Mouse (Mus musculus) cerebellum, adult 18-20 months (tissue): Measurements from ENCODE around the gene Apba2.

Source experiments
- DNase-seq, 2 experiments: peaks; one replicate each; pipeline ENCODE4 v3.0.0; 2021

The Apba2 gene

DNA sequence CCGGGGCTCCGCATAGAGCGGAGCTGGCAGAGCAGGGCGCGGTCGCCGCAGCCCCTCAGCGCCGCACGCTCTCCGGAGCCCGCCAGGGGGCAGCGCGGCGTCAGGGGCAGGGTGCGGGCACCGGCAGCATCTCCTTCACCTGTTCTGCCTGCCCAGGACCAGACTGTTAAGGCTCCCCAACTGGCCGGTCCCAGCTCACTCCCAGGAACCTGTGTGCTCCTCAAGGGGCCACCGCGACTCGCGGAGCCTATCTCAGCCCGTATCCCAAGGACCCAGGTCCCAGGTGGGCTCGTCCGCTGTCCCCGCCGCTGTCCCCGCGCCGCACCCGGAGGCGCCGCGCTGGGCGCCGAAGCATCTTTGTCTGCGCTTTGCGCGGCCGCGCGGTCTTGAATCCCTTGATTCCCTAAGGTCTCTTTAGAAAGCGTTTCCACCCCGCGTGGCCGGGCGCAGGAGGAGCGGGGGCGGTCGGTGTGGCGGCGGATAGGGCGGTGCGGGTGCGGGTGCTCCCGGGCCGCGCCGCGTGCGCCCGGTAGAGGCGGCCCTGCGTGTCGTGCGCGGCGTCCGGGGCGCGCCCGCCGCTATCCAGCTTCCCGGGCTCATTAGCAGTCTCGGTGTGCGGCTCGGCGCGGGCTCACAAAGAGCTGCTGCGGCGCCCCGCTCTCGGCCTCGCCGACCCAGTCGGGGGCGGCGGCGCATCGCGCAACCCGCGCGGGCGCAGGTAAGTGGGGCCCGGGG, at the start of gene Apba2:
TSS of gene Apba2 (plus strand) at position 171 of the 735 bp plus-strand sequence.
- DNase-seq: peak; percentile 82 to 95

GRCm38 (mm10) chr7:64451861-64452382, 49.6 kb upstream of the Apba2 start:
- peak in 1 of 2 experiments; percentile 16 for DNase-seq

- DNase-seq: peak; percentile 45 to 59
Observed at GRCm38 (mm10) chr7:64452471-64453222, 48.9 kb upstream of the Apba2 start.

GRCm38 (mm10) chr7:64456176-64456575, 45.3 kb upstream of the Apba2 start:
- no peak for DNase-seq

DNA sequence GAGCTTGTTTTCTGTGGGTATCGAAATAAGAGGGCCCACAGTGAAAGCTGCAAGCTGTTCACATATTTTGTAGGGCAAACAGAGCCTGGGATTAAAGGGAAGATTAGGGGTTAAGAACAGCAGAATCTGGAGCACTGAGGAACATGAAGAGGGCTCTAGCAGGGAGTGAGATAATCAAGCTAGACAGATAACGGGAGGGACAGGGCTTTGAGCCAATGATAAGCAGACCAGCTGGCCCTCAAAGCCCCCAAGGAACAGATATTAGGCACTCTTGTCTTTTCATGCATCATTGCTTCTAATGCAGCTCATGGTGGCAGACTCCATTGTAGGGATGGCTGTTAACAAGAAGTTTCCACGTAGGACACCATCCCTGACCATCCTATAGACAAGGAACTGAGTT, 44.8 kb upstream of the Apba2 start:
- no peak for DNase-seq

GRCm38 (mm10) chr7:64457811-64458210, 43.7 kb upstream of the Apba2 start:
- no peak for DNase-seq

DNA sequence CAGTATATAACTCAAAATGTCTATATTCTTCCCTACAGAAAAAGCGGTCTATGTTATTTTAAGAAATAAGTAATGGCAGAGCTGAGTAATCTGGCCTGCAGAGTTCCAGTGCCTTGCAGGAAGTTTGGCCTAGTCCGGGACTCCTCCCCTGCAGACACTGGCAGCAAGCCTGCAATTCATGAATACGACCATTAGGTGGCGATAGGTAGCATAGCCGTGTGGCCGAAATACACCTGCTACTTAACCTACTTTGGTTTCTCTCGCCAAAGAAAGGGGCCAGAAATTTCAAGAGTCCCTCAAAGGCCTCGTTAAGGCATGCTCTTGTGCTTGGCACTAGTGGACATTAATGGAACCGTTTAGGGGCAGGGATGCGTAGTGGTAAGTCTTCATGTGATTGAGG, 4.1 kb upstream of the Apba2 start:
- DNase-seq: peak; percentile 32 to 40

DNA sequence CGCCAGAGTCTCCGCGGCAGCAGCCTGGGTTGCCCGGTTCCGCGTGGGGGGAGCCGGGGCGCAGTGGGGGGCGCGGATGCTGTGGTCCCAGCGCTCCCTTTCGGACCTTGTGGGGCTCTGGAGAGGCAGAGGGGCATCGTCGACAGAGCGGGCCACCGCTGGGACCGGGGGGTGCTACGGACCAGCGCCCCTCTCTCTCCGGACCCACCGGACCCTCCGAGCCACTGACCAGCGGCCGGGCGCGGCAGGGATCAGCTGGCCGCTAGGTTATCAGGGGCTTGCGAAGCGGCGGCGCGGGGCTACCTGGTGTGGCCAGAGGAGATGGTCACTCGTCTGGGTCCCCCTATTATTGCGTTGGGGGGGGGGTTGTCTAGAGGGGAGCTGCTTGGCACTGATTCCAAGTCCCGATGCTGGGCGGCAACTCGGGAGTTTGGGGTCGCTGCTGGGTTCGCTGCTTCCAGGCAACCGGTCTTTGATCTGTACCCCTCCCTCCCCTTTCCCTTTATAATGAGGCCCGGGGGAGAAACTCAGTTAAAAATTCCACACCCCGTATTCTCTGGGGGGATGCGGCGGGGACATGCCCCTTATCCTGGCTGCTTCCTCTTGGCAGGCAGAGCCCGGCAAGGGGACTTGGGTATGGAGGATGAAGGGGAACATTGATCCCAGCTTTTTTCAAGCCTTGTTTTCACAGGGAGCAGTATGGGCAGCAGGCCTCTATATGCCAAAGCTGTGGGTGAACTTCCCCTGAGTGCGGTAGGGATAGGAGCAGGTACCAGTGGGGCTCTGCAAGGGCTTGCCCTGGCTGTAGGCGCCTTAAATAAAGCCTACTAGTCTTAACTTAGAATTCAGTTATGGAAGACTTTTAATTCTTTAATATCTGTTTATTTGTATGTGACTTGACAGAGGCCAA, 1.0 kb downstream of the Apba2 start:
- DNase-seq: peak; percentile 43 to 58

DNA sequence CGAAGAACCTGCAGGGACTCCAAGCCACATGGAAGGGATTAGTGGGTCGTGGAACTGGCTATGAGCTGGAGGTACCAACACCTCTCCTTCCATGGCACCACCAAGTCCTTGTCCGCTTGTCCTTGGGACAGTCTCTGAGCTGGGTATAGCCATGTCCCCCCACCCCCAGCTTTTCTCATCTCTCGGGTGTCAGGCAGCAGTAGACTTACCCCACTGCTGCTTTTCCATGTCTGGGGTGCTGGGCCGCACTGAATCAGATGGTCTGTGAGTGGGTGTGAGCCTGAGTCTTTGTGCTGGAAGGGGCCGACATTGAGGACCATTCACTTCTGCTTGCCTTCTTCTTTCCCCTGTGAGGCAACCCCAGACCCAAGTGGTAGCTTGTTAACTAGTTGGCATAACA, 2.1 kb downstream of the Apba2 start:
- DNase-seq: peak; percentile 16 to 27

DNA sequence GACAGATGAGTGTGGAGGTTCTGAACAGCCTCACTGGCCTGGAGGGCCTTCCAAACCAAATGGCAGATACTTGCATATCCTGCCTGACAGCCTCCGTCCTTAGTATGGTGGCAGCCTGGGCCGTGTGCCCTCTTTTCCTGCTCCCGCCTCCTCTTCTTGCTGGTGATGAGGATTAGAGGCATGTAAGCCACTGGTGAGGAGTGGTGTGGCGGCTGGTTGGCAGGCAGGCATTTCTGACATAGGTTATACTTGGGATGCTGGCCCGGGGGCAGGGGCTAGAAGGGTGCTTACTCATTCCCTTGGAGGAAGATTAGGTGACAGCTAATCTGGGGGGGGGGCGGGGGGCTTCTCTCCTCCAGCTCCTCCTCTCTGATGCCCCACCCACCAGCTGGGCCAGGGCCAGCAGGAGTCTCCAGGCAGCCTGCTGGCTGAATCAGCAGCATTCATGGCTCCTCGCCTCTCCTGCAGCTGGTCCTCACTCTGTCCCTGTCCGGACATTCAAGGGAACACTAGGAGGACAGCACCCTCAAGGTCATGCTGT, 3.3 kb downstream of the Apba2 start:
- peak; percentile 69 for DNase-seq

GRCm38 (mm10) chr7:64505571-64505970, 4.1 kb downstream of the Apba2 start:
- DNase-seq: peak; percentile 19 to 40

DNA sequence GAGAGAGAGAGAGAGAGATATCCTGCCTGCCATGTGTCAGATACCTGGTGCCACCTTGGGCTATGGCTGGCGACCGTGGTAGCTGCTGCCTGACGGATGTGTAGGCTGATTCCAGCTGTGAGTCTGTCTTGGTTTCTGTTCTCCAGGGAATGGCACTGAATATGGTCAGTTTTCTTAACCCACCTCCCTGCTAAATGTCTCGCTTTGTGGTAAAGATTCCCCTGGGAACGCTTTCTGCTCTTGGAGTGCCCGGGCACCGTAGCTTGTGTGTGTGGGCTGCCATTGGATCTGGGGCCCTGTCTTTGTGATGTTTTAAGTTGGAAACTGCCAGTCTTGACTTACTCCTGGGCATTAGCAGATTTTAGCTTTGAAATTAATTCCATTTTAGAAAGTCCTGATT, 7.3 kb downstream of the Apba2 start:
- DNase-seq: peak; percentile 5 to 11

DNA sequence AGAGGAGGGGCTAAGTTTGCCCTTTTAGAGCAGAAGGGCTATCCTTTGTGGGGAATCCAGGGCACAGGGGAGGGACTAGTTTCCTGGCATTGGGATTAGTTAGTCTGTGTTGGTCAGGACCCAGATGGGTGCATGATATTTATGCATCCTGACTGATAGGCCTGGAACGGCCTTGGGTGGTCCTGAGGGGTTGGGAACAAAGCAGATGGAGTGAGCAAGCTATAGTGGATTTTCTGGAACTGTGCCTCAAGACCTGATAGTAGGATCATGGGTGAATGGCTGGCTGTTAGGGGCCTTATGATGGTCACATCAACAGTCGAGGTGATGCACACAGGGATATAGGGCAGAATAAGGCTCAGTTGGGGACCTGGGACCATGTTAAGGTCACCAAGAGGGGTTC, 8.4 kb downstream of the Apba2 start:
- peak; percentile 14 to 25 for DNase-seq

DNA sequence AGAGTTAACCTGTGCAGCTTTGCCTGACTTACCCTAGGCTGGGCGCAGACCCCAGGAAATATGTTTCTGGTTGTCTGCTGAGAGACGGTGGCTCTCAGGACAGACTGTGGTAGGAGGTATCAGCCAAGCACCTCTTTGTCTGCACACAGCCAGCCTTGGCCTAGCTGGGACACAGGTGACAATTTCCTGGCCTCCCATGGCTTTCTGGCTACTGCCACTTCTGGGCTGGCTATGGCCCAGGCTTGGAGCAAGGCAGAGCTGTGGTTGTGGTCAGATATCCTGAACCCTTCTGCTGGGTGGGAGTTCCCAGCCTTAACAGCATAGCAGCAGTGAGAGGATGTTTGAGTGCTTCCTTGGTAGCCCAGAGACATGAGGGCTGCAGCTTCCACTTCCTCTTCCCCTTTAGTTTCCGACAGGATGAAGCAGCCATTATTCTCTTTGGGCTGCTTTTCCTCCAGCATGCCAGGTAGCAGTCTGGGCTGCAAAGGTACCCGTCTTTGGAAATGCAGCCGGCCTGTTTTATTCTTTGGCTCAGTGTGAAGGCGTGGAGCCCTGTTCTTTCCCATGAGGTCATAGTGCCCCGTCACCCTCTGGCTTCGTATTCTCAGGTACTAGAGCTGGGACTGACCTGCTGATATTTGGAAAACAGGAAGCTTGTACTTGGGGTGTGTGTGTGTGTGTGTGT, 9.2 kb downstream of the Apba2 start:
- DNase-seq: peak; percentile 89 to 90

DNA sequence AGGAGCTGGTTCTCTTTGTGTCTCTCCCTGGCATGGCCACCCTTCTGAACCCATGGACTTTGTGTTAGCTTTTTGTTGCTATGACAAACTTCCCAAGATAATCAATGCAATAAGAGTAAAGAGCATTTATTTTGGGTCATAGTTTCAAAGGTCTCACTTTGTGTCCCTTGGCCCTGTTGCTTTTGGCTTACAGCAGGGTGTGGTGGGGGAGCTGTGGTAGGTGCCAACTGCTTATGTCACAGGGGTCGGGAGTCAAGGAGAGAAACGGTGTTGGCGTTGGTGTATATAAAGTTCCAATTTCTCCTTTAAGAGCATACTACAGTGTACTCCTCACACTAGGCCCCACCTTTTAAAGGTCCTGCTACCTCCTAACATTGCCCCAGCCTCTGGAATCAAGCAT, 12.1 kb downstream of the Apba2 start:
- peak; percentile 8 to 15 for DNase-seq

DNA sequence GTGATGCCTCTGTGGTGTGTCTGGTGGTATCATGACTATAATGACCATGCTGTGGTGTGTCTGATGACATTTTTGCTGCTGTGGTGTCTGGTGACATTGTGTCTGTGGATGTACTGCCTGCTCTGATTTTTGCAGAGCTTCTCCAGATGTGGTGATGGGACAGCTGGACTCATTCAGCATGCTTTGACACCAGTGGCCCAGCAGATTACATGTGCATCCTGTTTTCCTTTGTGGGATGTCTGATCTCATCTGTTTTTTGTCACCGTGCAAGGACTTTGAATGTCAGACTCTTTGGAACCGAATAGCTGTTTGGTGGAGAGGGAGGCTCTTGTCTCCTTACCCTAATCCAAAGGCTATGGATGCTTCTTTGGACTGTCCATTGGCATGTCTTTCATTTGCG, 13.8 kb downstream of the Apba2 start:
- peak in 1 of 2 experiments; percentile 1 for DNase-seq

- DNase-seq: peak in 1 of 2 experiments; percentile 0
Observed at GRCm38 (mm10) chr7:64515891-64516290, 14.4 kb downstream of the Apba2 start.

- DNase-seq: peak; percentile 56 to 66
Observed at GRCm38 (mm10) chr7:64519091-64519490, 17.6 kb downstream of the Apba2 start.

- DNase-seq: peak in 1 of 2 experiments; percentile 55
Observed at GRCm38 (mm10) chr7:64519521-64519920, 18.0 kb downstream of the Apba2 start.

DNA sequence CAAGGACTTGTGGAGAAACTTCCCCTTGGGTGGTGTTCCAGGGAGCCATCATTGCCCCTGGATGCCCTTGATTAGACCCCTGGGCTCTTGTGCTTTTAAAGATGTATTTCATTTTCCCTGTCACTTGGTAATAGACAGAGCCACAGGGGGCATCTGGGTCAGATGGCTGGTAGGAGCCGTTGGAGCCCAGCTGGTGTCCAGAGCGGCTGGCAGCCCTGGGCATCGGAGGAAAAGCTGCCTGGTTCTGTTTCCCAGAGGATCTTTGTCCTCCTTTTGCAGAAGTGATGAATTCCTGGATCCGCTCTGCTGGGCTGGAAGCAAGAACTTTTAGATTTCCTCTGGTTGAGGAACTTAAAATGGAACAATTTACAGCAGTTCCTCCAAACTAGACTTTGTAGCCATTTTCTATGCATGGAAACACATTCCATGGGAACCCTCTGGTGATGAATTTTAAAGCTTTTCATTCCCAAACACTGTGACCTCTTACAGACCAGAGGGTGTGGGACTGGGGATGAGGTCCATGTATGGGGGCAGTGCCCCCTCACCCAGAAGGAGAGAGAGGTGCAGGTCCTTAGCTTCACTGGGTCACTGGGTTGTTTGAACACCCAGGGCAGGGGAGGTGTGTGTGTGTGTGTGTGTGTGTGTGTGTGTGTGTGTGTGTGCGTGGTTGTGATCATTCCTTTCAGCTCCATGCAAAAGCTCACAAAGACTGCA, 20.3 kb downstream of the Apba2 start:
- DNase-seq: peak; percentile 76 to 79

- peak in 1 of 2 experiments; percentile 21 for DNase-seq
Observed at GRCm38 (mm10) chr7:64522409-64522730, 20.9 kb downstream of the Apba2 start.
